Mouse (Mus musculus): ENCODE results near the gene Col23a1.

GRCm38 (mm10) chr11:51629651-51630314 is 340.1 kb downstream of the Col23a1 start:
- TF ChIP-seq CTCF (IDR thresholded peaks at IDR 0.05) (no peak), EP300 (IDR thresholded peaks at IDR 0.05; ENCODE audit: insufficient read depth, low read depth, low read length) (no peak)

Data from heart, adult 2 months (tissue).